Mouse (Mus musculus): ENCODE measurements around the gene AI661453. TPM values are rescaled to one million over a fixed set of nuclear protein-coding genes. Genes with fewer than 3 reads are reported as not detected.

The AI661453 gene
- total RNA-seq, 1 experiment: 2.2 TPM

DNA sequence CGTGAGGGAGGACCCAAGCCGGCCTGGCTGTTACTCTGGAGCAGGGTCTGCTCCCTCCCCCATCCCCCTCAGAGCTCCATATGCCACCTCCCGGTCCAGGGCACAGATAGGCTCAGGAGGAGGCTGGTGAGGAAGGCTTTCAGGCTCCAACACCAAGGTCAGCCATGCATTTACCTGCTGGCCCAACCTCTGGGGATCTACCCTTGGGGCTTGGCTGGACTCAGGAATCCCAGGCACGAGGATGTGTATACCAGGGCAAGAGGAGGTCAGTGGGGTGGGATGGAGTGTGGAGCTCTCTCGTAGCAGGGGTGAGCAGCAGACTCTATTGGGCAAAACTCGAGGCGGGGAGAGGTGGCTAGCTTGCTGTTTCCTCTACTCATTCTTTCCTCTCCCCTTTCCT lies 16.5 kb downstream of the AI661453 start:
- Histone ChIP-seq H3K36me3 (ENCODE audit: control insufficient read depth, insufficient read depth, low read length, poor library complexity, severe bottlenecking) (no peaks in the 10 kb centered on the region), H3K27ac (ENCODE audit: insufficient read depth, low read depth, low read length, poor library complexity, severe bottlenecking) (no peak overlapping the region), H3K4me3 (ENCODE audit: insufficient read depth in 1 of 2, low read depth in 1 of 2, low read length in 2 of 2, poor library complexity in 1 of 2, severe bottlenecking in 1 of 2) (no peak overlapping the region), H3K9me3 (ENCODE audit: control insufficient read depth, insufficient read depth, low read depth, low read length) (no peaks in the 10 kb centered on the region), H3K4me1 (ENCODE audit: control insufficient read depth in 2 of 2, insufficient read depth in 2 of 2, low read length in 2 of 2, poor library complexity in 1 of 2) (peaks cover 9 to 42% of the 10 kb centered on the region in 2 experiments; a peak in 3 of 4 replicates), H3K9ac (ENCODE audit: insufficient read depth, low read depth, low read length, poor library complexity, severe bottlenecking) (no peak overlapping the region; the same call in 1 of the 2 replicates)
- TF ChIP-seq MAFK (IDR thresholded peaks at IDR 0.05; ENCODE audit: insufficient read depth, low read depth, low read length): no peak
- TF ChIP-seq HCFC1 (IDR thresholded peaks at IDR 0.05; ENCODE audit: borderline replicate concordance, insufficient read depth, low read length): no peak
- in situ Hi-C loops (cut with MboI; ENCODE audit: low sequenced_read_pairs in 2 of 2, unreplicated experiment in 2 of 2): no loop called here
- no peak for DNase-seq (ENCODE audit: low read depth, low spot score)

DNA sequence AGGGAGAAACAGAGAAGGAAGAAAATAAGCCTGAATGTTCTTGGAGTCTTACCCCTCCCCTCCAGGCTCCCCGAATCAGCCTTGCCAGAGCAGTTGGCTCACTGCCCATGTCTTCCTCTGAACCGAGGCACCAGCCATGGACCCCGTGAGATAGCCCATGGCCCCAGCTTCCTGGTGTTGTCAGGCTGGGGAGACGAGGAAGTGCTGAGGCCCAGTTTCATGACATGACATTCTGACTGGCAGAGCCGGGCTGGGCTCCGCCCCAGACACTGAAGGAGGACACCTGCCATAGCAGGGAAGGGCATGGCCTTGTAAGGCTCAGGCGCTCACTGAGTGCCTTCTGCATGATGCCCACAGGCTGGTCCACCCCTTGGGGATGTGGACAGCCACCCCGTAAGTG lies 18.3 kb downstream of the AI661453 start:
- Histone ChIP-seq H3K27ac (ENCODE audit: insufficient read depth, low read depth, low read length, poor library complexity, severe bottlenecking) (no peak overlapping the region), H3K4me3 (ENCODE audit: insufficient read depth in 1 of 2, low read depth in 1 of 2, low read length in 2 of 2, poor library complexity in 1 of 2, severe bottlenecking in 1 of 2) (no peak overlapping the region), H3K9me3 (ENCODE audit: control insufficient read depth, insufficient read depth, low read depth, low read length) (no peaks in the 10 kb centered on the region), H3K9ac (ENCODE audit: insufficient read depth, low read depth, low read length, poor library complexity, severe bottlenecking) (no peak overlapping the region), H3K4me1 (ENCODE audit: control insufficient read depth in 2 of 2, insufficient read depth in 2 of 2, low read length in 2 of 2, poor library complexity in 1 of 2) (peaks cover 3 to 26% of the 10 kb centered on the region in 2 experiments; a peak in 2 of 4 replicates), H3K36me3 (ENCODE audit: control insufficient read depth, insufficient read depth, low read length, poor library complexity, severe bottlenecking) (no peaks in the 10 kb centered on the region)
- in situ Hi-C loops (cut with MboI; ENCODE audit: low sequenced_read_pairs in 2 of 2, unreplicated experiment in 2 of 2): no loop called here
- no peak for DNase-seq (ENCODE audit: low read depth, low spot score)
- TF ChIP-seq MAFK (IDR thresholded peaks at IDR 0.05; ENCODE audit: insufficient read depth, low read depth, low read length) (no peak), ZNF384 (IDR thresholded peaks at IDR 0.05; ENCODE audit: low read depth, low read length) (no peak), ZC3H11A (IDR thresholded peaks at IDR 0.05; ENCODE audit: borderline replicate concordance, low read depth, low read length) (no peak), HCFC1 (IDR thresholded peaks at IDR 0.05; ENCODE audit: borderline replicate concordance, insufficient read depth, low read length) (no peak), CHD2 (IDR thresholded peaks at IDR 0.05; ENCODE audit: low read depth, low read length) (no peak)

DNA sequence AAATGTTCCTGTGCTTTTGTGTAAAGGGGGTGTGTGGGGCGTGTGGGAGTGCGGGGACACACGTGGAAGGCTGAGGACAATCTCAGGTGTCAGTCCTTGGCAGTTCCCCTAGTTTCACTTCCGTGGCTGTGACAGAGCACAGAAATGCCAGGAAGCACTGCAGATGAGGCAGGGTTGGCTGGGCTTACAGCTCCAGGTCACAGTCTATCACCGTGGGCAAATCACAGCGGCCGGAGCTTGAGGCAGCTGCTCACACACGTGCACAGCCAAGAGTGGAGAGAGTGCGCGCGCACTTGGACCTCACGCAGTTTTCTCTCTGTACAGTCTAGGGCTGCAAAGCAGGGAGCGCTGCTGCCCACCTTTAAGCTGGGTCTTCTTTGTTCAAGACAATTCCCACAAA lies 21.9 kb downstream of the AI661453 start:
- no peak overlapping the region for H3K4me3 ChIP-seq (ENCODE audit: insufficient read depth in 1 of 2, low read depth in 1 of 2, low read length in 2 of 2, poor library complexity in 1 of 2, severe bottlenecking in 1 of 2)
- H3K4me1 ChIP-seq (ENCODE audit: control insufficient read depth in 2 of 2, insufficient read depth in 2 of 2, low read length in 2 of 2, poor library complexity in 1 of 2): peaks cover 0 to 10% of the 10 kb centered on the region in 2 experiments; a peak in 1 of 4 replicates
- H3K9me3 ChIP-seq (ENCODE audit: control insufficient read depth, insufficient read depth, low read depth, low read length): no peaks in the 10 kb centered on the region
- H3K27ac ChIP-seq (ENCODE audit: insufficient read depth, low read depth, low read length, poor library complexity, severe bottlenecking): no peak overlapping the region
- TF ChIP-seq ZNF384 (IDR thresholded peaks at IDR 0.05; ENCODE audit: low read depth, low read length): no peak
- no peak for TF ChIP-seq ZC3H11A (IDR thresholded peaks at IDR 0.05; ENCODE audit: borderline replicate concordance, low read depth, low read length)
- TF ChIP-seq MAFK (IDR thresholded peaks at IDR 0.05; ENCODE audit: insufficient read depth, low read depth, low read length): no peak
- no peaks in the 10 kb centered on the region for H3K36me3 ChIP-seq (ENCODE audit: control insufficient read depth, insufficient read depth, low read length, poor library complexity, severe bottlenecking)
- H3K9ac ChIP-seq (ENCODE audit: insufficient read depth, low read depth, low read length, poor library complexity, severe bottlenecking): no peak overlapping the region
- no peak for DNase-seq (ENCODE audit: low read depth, low spot score)
- in situ Hi-C loops (cut with MboI; ENCODE audit: low sequenced_read_pairs in 2 of 2, unreplicated experiment in 2 of 2): no loop called here

DNA sequence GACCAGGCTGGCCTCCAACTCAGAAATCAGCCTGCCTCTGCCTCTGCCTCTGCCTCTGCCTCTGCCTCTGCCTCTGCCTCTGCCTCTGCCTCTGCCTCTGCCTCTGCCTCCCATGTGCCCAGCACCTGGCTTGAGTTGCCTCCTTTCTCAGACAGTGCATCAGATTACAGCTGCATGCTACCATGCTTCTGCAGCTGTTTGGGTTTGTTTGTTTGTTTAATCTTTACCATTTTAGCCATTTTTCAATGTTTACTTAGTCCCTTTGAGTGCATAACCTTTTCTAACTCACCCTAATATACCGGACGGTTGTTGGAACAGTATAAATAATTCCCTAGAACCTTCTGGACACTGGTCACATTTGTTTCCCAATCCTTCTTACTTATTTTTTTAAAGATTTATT lies 22.5 kb downstream of the AI661453 start:
- Histone ChIP-seq H3K36me3 (ENCODE audit: control insufficient read depth, insufficient read depth, low read length, poor library complexity, severe bottlenecking) (no peaks in the 10 kb centered on the region), H3K27ac (ENCODE audit: insufficient read depth, low read depth, low read length, poor library complexity, severe bottlenecking) (no peak overlapping the region), H3K4me1 (ENCODE audit: control insufficient read depth in 2 of 2, insufficient read depth in 2 of 2, low read length in 2 of 2, poor library complexity in 1 of 2) (peaks cover 0 to 10% of the 10 kb centered on the region in 2 experiments; a peak in 1 of 4 replicates), H3K4me3 (ENCODE audit: insufficient read depth in 1 of 2, low read depth in 1 of 2, low read length in 2 of 2, poor library complexity in 1 of 2, severe bottlenecking in 1 of 2) (no peak overlapping the region), H3K9me3 (ENCODE audit: control insufficient read depth, insufficient read depth, low read depth, low read length) (no peaks in the 10 kb centered on the region), H3K9ac (ENCODE audit: insufficient read depth, low read depth, low read length, poor library complexity, severe bottlenecking) (no peak overlapping the region)
- no peak for TF ChIP-seq ZNF384 (IDR thresholded peaks at IDR 0.05; ENCODE audit: low read depth, low read length)
- TF ChIP-seq CHD2 (IDR thresholded peaks at IDR 0.05; ENCODE audit: low read depth, low read length): no peak
- no peak; the same call in 1 of the 2 replicates for TF ChIP-seq ZC3H11A (IDR thresholded peaks at IDR 0.05; ENCODE audit: borderline replicate concordance, low read depth, low read length)
- no peak for TF ChIP-seq MAFK (IDR thresholded peaks at IDR 0.05; ENCODE audit: insufficient read depth, low read depth, low read length)
- TF ChIP-seq HCFC1 (IDR thresholded peaks at IDR 0.05; ENCODE audit: borderline replicate concordance, insufficient read depth, low read length): no peak
- no peak for DNase-seq (ENCODE audit: low read depth, low spot score)
- in situ Hi-C loops (cut with MboI; ENCODE audit: low sequenced_read_pairs in 2 of 2, unreplicated experiment in 2 of 2): no loop called here

DNA sequence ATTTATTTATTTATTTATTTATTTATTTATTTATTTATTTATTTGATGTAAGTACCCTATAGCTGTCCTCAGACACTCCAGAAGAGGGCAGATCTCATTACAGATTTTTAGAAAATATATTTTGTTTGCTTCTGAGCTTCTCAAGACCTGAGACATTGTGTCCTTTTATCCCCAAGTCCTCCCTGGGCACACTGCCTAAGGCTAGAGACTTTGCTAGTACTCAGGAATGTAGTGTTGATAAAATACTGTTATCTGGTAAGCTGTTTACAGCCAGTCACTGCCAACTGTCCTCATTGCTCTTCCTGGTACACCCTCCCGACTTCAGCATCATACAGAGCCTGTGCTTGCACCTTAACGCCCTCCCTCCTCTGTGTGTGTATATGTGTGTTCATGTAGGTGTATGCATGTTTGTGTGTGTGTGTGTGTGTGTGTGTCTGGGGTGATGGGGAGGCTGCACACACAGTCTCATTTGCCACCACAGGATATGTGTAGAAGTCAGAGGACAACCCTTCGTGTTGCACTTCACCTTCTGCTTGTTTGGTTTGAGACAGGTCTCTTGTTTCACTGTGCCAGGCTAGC lies 23.0 kb downstream of the AI661453 start:
- Histone ChIP-seq H3K9me3 (ENCODE audit: control insufficient read depth, insufficient read depth, low read depth, low read length) (no peaks in the 10 kb centered on the region), H3K4me3 (ENCODE audit: insufficient read depth in 1 of 2, low read depth in 1 of 2, low read length in 2 of 2, poor library complexity in 1 of 2, severe bottlenecking in 1 of 2) (no peak overlapping the region), H3K9ac (ENCODE audit: insufficient read depth, low read depth, low read length, poor library complexity, severe bottlenecking) (no peak overlapping the region), H3K36me3 (ENCODE audit: control insufficient read depth, insufficient read depth, low read length, poor library complexity, severe bottlenecking) (no peaks in the 10 kb centered on the region), H3K27ac (ENCODE audit: insufficient read depth, low read depth, low read length, poor library complexity, severe bottlenecking) (no peak overlapping the region), H3K4me1 (ENCODE audit: control insufficient read depth in 2 of 2, insufficient read depth in 2 of 2, low read length in 2 of 2, poor library complexity in 1 of 2) (peaks cover 0 to 14% of the 10 kb centered on the region in 2 experiments; a peak in 1 of 4 replicates)
- in situ Hi-C loops (cut with MboI; ENCODE audit: low sequenced_read_pairs in 2 of 2, unreplicated experiment in 2 of 2): no loop called here
- no peak for TF ChIP-seq ZNF384 (IDR thresholded peaks at IDR 0.05; ENCODE audit: low read depth, low read length)
- no peak for TF ChIP-seq HCFC1 (IDR thresholded peaks at IDR 0.05; ENCODE audit: borderline replicate concordance, insufficient read depth, low read length)
- no peak for TF ChIP-seq MAFK (IDR thresholded peaks at IDR 0.05; ENCODE audit: insufficient read depth, low read depth, low read length)
- TF ChIP-seq CHD2 (IDR thresholded peaks at IDR 0.05; ENCODE audit: low read depth, low read length): no peak
- no peak for TF ChIP-seq ZC3H11A (IDR thresholded peaks at IDR 0.05; ENCODE audit: borderline replicate concordance, low read depth, low read length)
- DNase-seq (ENCODE audit: low read depth, low spot score): no peak
